Mouse (Mus musculus) heart, adult 18-20 months (tissue): ENCODE measurements around the gene Gprc5a. TPM values are rescaled to one million over a fixed set of nuclear protein-coding genes. Genes with fewer than 3 reads are reported as not detected.

Source experiments
- total RNA-seq, 2 experiments: library from RNA; stranded (reverse); gene quantifications; 2 replicates each; pipeline ENCODE4 v1.2.3; 2021

Gprc5a gene
- total RNA-seq, 2 experiments from 2014 or later: 2.6 to 3.8 TPM

Other genes with a start within 250 kb of the Gprc5a start
- 10 to 100 TPM; 13.3 to 15.7 TPM for gene Crebl2, start 235.5 kb upstream of the Gprc5a start, total RNA-seq
- 1 to 10 TPM; 3.9 to 5.0 TPM for gene Gpr19, start 167.1 kb upstream of the Gprc5a start, total RNA-seq
- 10 to 100 TPM; 33.8 to 41.5 TPM for gene Cdkn1b, start 145.2 kb upstream of the Gprc5a start, total RNA-seq
- 1 to 10 TPM; 5.7 to 9.3 TPM for gene Apold1, start 83.9 kb upstream of the Gprc5a start, total RNA-seq
- 10 to 100 TPM; 38.9 to 39.8 TPM for gene Ddx47, start 54.0 kb upstream of the Gprc5a start, total RNA-seq
- gene Gprc5d, start 52.6 kb downstream of the Gprc5a start, total RNA-seq: not detected
- gene Fam234b, start 132.3 kb downstream of the Gprc5a start, total RNA-seq: 1 to 10 TPM; 7.7 to 9.0 TPM
- 10 to 100 TPM; 64.7 to 68.9 TPM for gene Hebp1, start 132.4 kb downstream of the Gprc5a start, total RNA-seq
- gene Gsg1, start 188.7 kb downstream of the Gprc5a start, total RNA-seq: under 1 TPM; 0.44 to 0.65 TPM
- not detected for gene Pbp2, start 244.8 kb downstream of the Gprc5a start, total RNA-seq